Mouse (Mus musculus) liver, adult 2 months (tissue): Measurements from ENCODE around the gene Nat8. TPM values are rescaled to one million over a fixed set of nuclear protein-coding genes. Genes with fewer than 3 reads are reported as not detected.
A peak's percentile ranks its signal among the peaks of the same experiment; 100 is the strongest.
"Not testable (repeated sequence)": the region's sequence is repeated elsewhere in the genome, so short reads cannot be mapped to it uniquely, and the experiment has no call there.

ENCODE experiments used
- DNase-seq: peaks from one replicate; pipeline ENCODE4 v3.0.0-alpha.2; 2011; ENCODE audit warnings: low read depth, low spot score; ENCODE audit errors: extremely low read depth
- H3K27ac ChIP-seq: fragments of 200-500 bp; replicated peaks from 2 replicates; pipeline ENCODE4 v1.5.1; 2012; ENCODE audit warnings: low read depth, mild to moderate bottlenecking, control low read depth, inconsistent platforms, low read length; ENCODE audit not compliant: insufficient read depth
- H3K27me3 ChIP-seq: fragments of 200-500 bp; 2 replicates; pipeline ENCODE4 v1.6.1; 2012; ENCODE audit warnings: mild to moderate bottlenecking, moderate library complexity, low read length, inconsistent platforms; ENCODE audit not compliant: control insufficient read depth, insufficient read depth
- H3K36me3 ChIP-seq: fragments of 200-500 bp; 2 replicates; pipeline ENCODE4 v1.6.1; 2012; ENCODE audit warnings: low read length, inconsistent platforms; ENCODE audit not compliant: control insufficient read depth, insufficient read depth
- H3K4me1 ChIP-seq: fragments of 200-500 bp; 2 replicates; pipeline ENCODE4 v1.6.1; 2011; ENCODE audit warnings: low read length; ENCODE audit not compliant: control insufficient read depth, insufficient read depth
- H3K4me3 ChIP-seq: fragments of 200-500 bp; 2 replicates; pipeline ENCODE4 v1.5.1; 2011; ENCODE audit warnings: low read depth, mild to moderate bottlenecking, control low read depth, low read length, moderate library complexity; ENCODE audit not compliant: insufficient read depth
- H3K79me2 ChIP-seq: fragments of 200-500 bp; 2 replicates; pipeline ENCODE4 v1.6.1; 2012; ENCODE audit warnings: inconsistent platforms, mild to moderate bottlenecking, low read length, moderate library complexity; ENCODE audit not compliant: control insufficient read depth, insufficient read depth
- H3K9ac ChIP-seq: fragments of 200-500 bp; 2 replicates; pipeline ENCODE4 v1.6.1; 2012; ENCODE audit warnings: low read depth, mild to moderate bottlenecking, control low read depth, inconsistent platforms, low read length
- CTCF ChIP-seq: fragments of 200-500 bp; IDR thresholded peaks from 2 replicates; pipeline ENCODE4 v1.5.1; 2011; ENCODE audit warnings: low read depth, low read length, control low read depth
- POLR2A ChIP-seq: fragments of 200-500 bp; IDR thresholded peaks from 2 replicates; pipeline ENCODE4 v1.6.1; 2011; ENCODE audit warnings: low read length, control low read depth; ENCODE audit not compliant: insufficient read depth; ENCODE audit errors: extremely low read depth
- WGBS: fragments of 180-500 bp; shearing (Covaris S2); methylation state at CpG from one replicate; pipeline ENCODE4 v1.1.7; 2018; 5-methylcytosine and 5-hydroxymethylcytosine counted together
- polyA plus RNA-seq: library from polyadenylated mRNA; depleted of rRNA; stranded (reverse); fragments of >200 nt; gene quantifications from 2 replicates; pipeline ENCODE4 v1.2.3, GENCODE M21; 2012; rRNA removed
- total RNA-seq: library from RNA; depleted of rRNA; stranded (reverse); fragments of >200 nt; gene quantifications from 2 replicates; pipeline ENCODE4 v1.2.3, GENCODE M21; 2014; rRNA removed

The Nat8 gene
- total and polyA plus RNA-seq, 2 experiments, result 0.18 to 1.2 TPM

DNA sequence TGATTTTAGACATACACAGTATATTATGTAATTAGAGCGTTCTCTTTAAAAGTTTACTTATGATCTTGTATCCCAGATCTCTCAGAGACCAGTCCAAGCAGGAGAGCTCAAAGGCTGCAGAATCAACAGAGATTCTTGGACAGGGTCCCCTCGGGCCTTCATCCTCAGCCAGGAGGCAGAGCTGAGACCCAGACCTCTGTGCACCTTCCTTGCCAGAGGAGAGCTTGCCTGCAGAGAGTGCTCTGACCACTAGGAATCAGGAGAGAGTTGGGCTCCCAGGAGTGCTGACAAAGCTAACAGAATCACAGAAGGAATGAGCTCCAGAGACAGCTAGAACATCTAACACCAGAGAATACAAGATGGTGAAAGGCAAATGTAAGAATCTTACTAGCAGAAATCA is 18.5 kb downstream of the Nat8 start:
- Histone ChIP-seq H3K27ac (no peak overlapping the region), H3K36me3 (peaks cover 2% of the 10 kb centered on the region; the same call in 1 of the 2 replicates)

DNA sequence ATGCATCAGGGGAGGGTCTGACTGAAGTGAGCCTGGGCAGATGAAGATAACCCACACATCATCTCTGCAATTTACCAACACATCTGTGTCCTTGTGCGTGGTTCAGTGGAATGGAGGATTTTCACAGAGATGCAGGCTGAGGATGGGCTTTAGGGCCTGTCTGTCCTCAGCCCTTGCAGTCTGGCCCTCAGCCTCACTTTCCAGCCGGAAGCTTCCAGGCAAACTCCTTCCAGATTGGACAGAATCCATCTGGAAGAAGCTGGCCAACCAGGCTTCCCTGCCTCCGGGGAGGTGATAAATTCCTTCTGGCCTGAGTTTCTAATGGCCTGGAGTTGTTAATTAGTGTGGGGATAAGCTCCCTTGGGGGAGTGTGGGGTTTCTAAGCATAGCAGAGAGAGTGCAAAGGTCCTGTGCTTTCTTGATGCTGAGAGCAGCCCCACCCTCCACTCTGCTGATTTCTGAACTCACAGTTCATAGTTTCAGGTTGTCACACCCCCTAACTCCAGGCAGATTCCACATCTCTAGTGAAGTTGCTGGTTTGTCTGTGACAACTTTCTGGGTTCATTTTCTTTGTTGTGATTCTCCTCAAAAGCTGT is 20.8 kb downstream of the Nat8 start:
- 37% methylated on average over 3 of the region's 3 CpGs for WGBS
- H3K9ac ChIP-seq, H3K27me3 ChIP-seq, H3K79me2 ChIP-seq, H3K4me3 ChIP-seq, H3K4me1 ChIP-seq, H3K36me3 ChIP-seq: not testable (repeated sequence)
- H3K27ac ChIP-seq, result peak overlapping the region; percentile 56
- DNase-seq, result peak; percentile 47

More for the DNA sequence above, 18.5 kb downstream of the Nat8 start:
- DNase-seq, result no peak
- Histone ChIP-seq H3K9ac (no peak overlapping the region), H3K4me1 (peaks cover 2% of the 10 kb centered on the region), H3K27me3 (no peaks in the 10 kb centered on the region), H3K79me2 (no peaks in the 10 kb centered on the region), H3K4me3 (no peak overlapping the region)
- 47% methylated on average over 2 of the region's 2 CpGs for WGBS
- no peak for TF ChIP-seq CTCF
- no peak for TF ChIP-seq POLR2A

DNA sequence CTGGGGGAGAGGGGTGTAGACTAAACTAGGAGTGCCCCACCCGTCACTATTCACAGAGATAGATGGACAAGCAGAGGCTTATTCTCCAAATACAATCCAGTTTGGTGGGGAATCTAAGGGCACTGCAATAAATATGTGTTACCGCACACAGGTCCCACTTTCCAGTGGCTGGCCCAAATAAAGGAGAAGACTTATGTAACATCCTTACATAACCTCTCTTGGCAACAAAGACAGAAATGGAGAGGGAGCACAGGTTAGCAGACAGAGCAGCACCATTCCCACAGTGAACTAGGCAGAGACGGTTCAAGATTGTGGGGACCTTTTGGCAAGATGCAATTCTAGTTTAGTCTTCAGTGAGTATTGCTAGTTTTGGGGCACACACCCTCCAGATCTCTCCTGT is 21.4 kb downstream of the Nat8 start:
- WGBS, result 35% methylated on average over 3 of the region's 3 CpGs
- not testable (repeated sequence) for H3K36me3 ChIP-seq, H3K4me1 ChIP-seq, DNase-seq, H3K27me3 ChIP-seq, H3K79me2 ChIP-seq, H3K4me3 ChIP-seq, H3K9ac ChIP-seq
- H3K27ac ChIP-seq, result peak overlapping the region; percentile 56

DNA sequence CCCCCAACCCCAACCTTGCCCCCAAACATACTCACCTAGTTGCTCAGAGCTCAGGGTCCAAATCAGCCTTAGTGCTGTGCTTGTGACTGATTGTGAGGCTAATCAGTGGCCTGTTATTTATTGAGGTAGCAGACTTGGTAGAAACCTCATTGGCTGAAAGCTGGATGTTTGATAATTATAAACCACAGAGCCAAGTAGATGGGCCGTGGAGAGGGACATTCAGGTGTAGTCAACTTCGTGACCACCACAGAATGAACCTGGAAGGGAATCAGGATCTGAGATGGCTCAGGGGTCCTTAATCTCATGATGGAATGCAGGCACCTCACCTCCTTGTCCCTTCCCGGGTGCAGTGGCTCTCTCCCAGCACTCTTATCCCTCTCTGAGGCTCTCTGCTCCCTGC is 22.1 kb downstream of the Nat8 start:
- H3K9ac ChIP-seq, DNase-seq, H3K36me3 ChIP-seq, H3K4me1 ChIP-seq, H3K4me3 ChIP-seq, H3K27ac ChIP-seq, H3K79me2 ChIP-seq, H3K27me3 ChIP-seq: not testable (repeated sequence)
- WGBS, result 92% methylated on average over 2 of the region's 3 CpGs

DNA sequence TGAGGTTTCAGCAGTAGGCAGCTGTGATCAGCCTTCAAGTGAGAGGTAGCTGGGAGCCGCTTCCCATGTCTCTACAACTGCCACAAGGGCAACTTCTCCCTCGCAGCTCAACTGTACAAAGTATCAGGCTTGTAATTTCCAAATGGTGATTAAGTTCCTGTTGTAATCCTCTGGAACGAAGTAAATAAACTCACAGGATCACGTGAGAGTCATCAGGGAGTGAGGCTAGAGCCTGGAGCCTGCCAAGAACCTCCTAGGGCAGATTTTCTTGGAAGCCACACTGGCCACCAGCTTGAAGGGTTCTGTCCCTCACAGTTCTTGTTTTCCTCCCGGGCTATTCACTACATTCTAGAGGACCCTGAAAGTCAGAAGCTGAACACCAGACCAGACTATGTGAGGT is 28.7 kb downstream of the Nat8 start:
- 32% methylated on average over 5 of the region's 5 CpGs for WGBS
- H3K4me1 ChIP-seq, H3K36me3 ChIP-seq, H3K27ac ChIP-seq, H3K27me3 ChIP-seq, H3K79me2 ChIP-seq, H3K4me3 ChIP-seq, H3K9ac ChIP-seq: not testable (repeated sequence)
- peak; percentile 72 for DNase-seq

Other genes starting within 250 kb of the Nat8 start
- gene Alms1, start 244.6 kb downstream of the Nat8 start, total RNA-seq, result 2.3 and 2.7 TPM in 2 replicates
- 0.13 and 0.14 TPM in 2 replicates for gene Alms1, start 244.6 kb downstream of the Nat8 start, polyA plus RNA-seq
- gene Nat8f7, start 118.9 kb downstream of the Nat8 start, total RNA-seq, result 1.0 TPM in 1 of 2 replicates, not detected in the other
- 8.9 and 9.2 TPM in 2 replicates for gene Nat8f7, start 118.9 kb downstream of the Nat8 start, polyA plus RNA-seq
- gene Nat8f3, start 66.3 kb downstream of the Nat8 start, total RNA-seq, result 0.20 and 0.28 TPM in 2 replicates
- 0.06 and 0.16 TPM in 2 replicates for gene Nat8f3, start 66.3 kb downstream of the Nat8 start, polyA plus RNA-seq
- not detected in 2 replicates for gene Nat8f6, start 11.1 kb downstream of the Nat8 start, total RNA-seq
- gene Nat8f6, start 11.1 kb downstream of the Nat8 start, polyA plus RNA-seq, result 0.28 and 0.57 TPM in 2 replicates
- 0.18 and 0.27 TPM in 2 replicates for gene Nat8f5, start 11.1 kb downstream of the Nat8 start, total RNA-seq
- 0.53 and 2.7 TPM in 2 replicates for gene Nat8f5, start 11.1 kb downstream of the Nat8 start, polyA plus RNA-seq
- gene Nat8f2, start 37.1 kb upstream of the Nat8 start, total RNA-seq, result 524 and 612 TPM in 2 replicates
- 256 and 307 TPM in 2 replicates for gene Nat8f2, start 37.1 kb upstream of the Nat8 start, polyA plus RNA-seq
- gene Nat8f4, start 72.8 kb upstream of the Nat8 start, total RNA-seq, result 4.4 and 4.5 TPM in 2 replicates
- gene Nat8f4, start 72.8 kb upstream of the Nat8 start, polyA plus RNA-seq, result 2.9 and 3.5 TPM in 2 replicates
- gene Tprkb, start 79.8 kb upstream of the Nat8 start, total RNA-seq, result 159 and 170 TPM in 2 replicates
- 93.1 and 100 TPM in 2 replicates for gene Tprkb, start 79.8 kb upstream of the Nat8 start, polyA plus RNA-seq
- gene Nat8f1, start 83.6 kb upstream of the Nat8 start, total RNA-seq, result 328 and 390 TPM in 2 replicates
- gene Nat8f1, start 83.6 kb upstream of the Nat8 start, polyA plus RNA-seq, result 627 and 681 TPM in 2 replicates
- gene Dusp11, start 129.6 kb upstream of the Nat8 start, total RNA-seq, result 26.1 and 37.7 TPM in 2 replicates
- gene Dusp11, start 129.6 kb upstream of the Nat8 start, polyA plus RNA-seq, result 19.6 and 28.9 TPM in 2 replicates
- gene Figla, start 184.1 kb upstream of the Nat8 start, total RNA-seq, result not detected in 2 replicates
- gene Figla, start 184.1 kb upstream of the Nat8 start, polyA plus RNA-seq, result not detected in 2 replicates
- under 0.01 and 0.20 TPM in 2 replicates for gene Add2, start 196.6 kb upstream of the Nat8 start, total RNA-seq
- not detected in 2 replicates for gene Add2, start 196.6 kb upstream of the Nat8 start, polyA plus RNA-seq